Mouse (Mus musculus) intestine, embryonic 16.5 days (tissue): ENCODE results near the gene Mycl. TPM values are rescaled to one million over a fixed set of nuclear protein-coding genes. Genes with fewer than 3 reads are reported as not detected.

Experiments
- ATAC-seq: fragments of 200-750 bp; cut with Nextera tagmentation; 2 replicates; pipeline ENCODE4 v1.8.0; 2017; ENCODE audit warnings: moderate TSS enrichment, moderate library complexity
- H3K27ac ChIP-seq: fragments of 300-500 bp; sonication (generic); 2 replicates; pipeline ENCODE4 v1.5.1; 2014; ENCODE audit warnings: mild to moderate bottlenecking, low read length
- H3K27me3 ChIP-seq: fragments of 300-500 bp; sonication (generic); replicated peaks from 2 replicates; pipeline ENCODE4 v1.6.1; 2014; ENCODE audit warnings: low read length, control low read depth, mixed read lengths; ENCODE audit not compliant: control insufficient read depth, insufficient read depth
- H3K36me3 ChIP-seq: fragments of 300-500 bp; sonication (generic); 2 replicates; pipeline ENCODE4 v1.6.1; 2014; ENCODE audit warnings: low read length, control low read depth; ENCODE audit not compliant: control insufficient read depth, insufficient read depth
- H3K4me1 ChIP-seq: fragments of 300-500 bp; sonication (generic); 2 replicates; pipeline ENCODE4 v1.6.1; 2014; ENCODE audit warnings: low read length, control low read depth, mixed read lengths; ENCODE audit not compliant: control insufficient read depth, insufficient read depth
- H3K4me2 ChIP-seq: fragments of 300-500 bp; sonication (generic); 2 replicates; pipeline ENCODE4 v1.6.1; 2014; ENCODE audit warnings: low read depth, low read length, control low read depth
- H3K4me3 ChIP-seq: fragments of 300-500 bp; sonication (generic); 2 replicates; pipeline ENCODE4 v1.5.1; 2014; ENCODE audit warnings: mild to moderate bottlenecking, low read length
- H3K9ac ChIP-seq: fragments of 300-500 bp; sonication (generic); 2 replicates; pipeline ENCODE4 v1.6.1; 2014; ENCODE audit warnings: low read depth, low read length
- H3K9me3 ChIP-seq: fragments of 300-500 bp; sonication (generic); 2 replicates; pipeline ENCODE4 v1.6.1; 2016; ENCODE audit warnings: low read length, control low read depth; ENCODE audit not compliant: control insufficient read depth
- WGBS: fragments of 180-500 bp; shearing (Covaris S2); extraction: QIAGEN DNeasy Blood & Tissue Kit; methylation state at CpG from one replicate; pipeline ENCODE4 v1.1.7; 2014; 5-methylcytosine and 5-hydroxymethylcytosine counted together
- polyA plus RNA-seq: library from polyadenylated mRNA; unstranded; fragments of >200 nt; fragmentation: Nextera tagmentation; extraction: Ambion mirVana; gene quantifications from 2 replicates; pipeline ENCODE4 v1.2.1, GENCODE M21; 2015

Gene Mycl
- polyA plus RNA-seq, 1 experiment from 2014 or later = 5.1 TPM

DNA sequence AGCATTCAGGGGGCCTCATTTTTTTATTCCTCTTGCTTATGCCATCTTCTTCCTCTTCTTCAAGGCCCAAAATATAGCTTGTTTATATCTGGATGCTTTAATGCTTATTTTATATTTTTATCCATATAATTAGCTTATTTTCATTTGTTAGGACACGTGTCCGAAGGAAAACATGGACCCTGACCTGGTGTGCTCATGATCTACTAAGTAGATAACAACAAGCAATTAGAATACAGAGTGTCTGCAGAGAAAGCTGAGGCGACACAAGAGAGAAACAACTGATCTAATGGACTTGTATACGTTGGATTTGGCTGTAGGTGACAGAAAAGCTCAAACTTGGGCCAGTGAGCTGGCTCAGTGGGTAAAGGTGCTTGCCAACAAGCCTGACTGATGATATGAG is 18.6 kb upstream of the Mycl start:
- Histone ChIP-seq H3K9ac (no peak overlapping the region), H3K27me3 (no peaks in the 10 kb centered on the region), H3K4me1 (peaks cover 4% of the 10 kb centered on the region; the same call in 1 of the 2 replicates), H3K36me3 (no peaks in the 10 kb centered on the region), H3K9me3 (no peaks in the 10 kb centered on the region), H3K27ac (no peak overlapping the region), H3K4me3 (no peak overlapping the region), H3K4me2 (no peak overlapping the region)
- WGBS = 58% methylated on average over 4 of the region's 4 CpGs
- ATAC-seq = no peak

- H3K36me3 ChIP-seq = no peaks in the 10 kb centered on the region
- no peaks in the 10 kb centered on the region for H3K9me3 ChIP-seq
- H3K4me2 ChIP-seq = no peak overlapping the region
- peaks cover 11% of the 10 kb centered on the region; the same call in 1 of the 2 replicates for H3K4me1 ChIP-seq
- H3K4me3 ChIP-seq = no peak overlapping the region
- no peak for ATAC-seq
- no peak overlapping the region for H3K27ac ChIP-seq
- no peak overlapping the region for H3K9ac ChIP-seq
- WGBS = 79% methylated on average over 2 of the region's 2 CpGs
- peaks cover 5% of the 10 kb centered on the region; the same call in 1 of the 2 replicates for H3K27me3 ChIP-seq
These were observed 16.6 kb upstream of the Mycl start for GRCm38 (mm10) chr4:122978850-122979249.

DNA sequence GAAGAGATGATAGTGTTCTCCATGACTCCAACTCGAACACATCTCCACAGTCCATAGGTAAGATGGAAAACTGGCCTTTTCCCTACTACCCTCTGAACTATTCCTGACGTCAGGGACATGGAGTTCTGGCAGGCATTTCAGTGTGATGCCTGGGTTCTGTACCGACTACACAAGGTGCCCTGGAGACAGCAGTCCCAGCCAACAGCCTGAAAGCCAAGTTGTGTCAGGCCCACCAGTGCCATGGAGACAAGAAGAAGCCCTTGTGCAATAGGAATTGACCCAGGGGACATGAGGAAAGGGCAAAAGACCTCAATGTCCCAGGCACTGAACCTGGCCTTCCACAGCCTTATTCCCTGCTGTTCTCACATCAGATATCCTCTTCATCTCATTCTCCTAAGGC is 15.6 kb upstream of the Mycl start:
- 88% methylated on average over 3 of the region's 3 CpGs for WGBS
- Histone ChIP-seq H3K9me3 (no peaks in the 10 kb centered on the region), H3K27ac (no peak overlapping the region)

DNA sequence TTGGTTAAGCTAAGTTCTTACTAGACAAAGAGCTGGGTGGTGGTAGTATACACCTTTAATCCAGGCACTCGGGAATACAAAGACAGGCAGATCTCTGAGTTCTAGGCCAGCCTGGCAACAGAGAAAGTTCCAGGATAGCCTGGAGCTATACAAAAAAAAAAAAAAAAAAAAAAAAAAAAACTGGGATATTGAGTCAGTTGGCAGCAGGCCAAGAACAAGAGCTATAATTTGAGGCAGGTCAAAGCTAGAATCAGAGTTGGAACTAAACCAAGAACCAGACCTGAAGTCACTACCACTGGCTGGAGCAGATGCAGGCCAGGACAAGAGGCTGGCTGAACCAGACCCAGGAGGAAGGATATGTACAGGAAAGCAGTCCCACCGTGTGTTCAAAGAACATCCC is 14.8 kb upstream of the Mycl start:
- peak overlapping the region; percentile 44; the same call in 1 of the 2 replicates for H3K27ac ChIP-seq

More for the DNA sequence above, 15.6 kb upstream of the Mycl start:
- H3K4me3 ChIP-seq = no peak overlapping the region
- H3K4me2 ChIP-seq = no peak overlapping the region
- peaks cover 11% of the 10 kb centered on the region; the same call in 1 of the 2 replicates for H3K4me1 ChIP-seq
- ATAC-seq = no peak
- no peaks in the 10 kb centered on the region for H3K36me3 ChIP-seq
- no peak overlapping the region for H3K9ac ChIP-seq
- H3K27me3 ChIP-seq = peaks cover 9% of the 10 kb centered on the region

DNA sequence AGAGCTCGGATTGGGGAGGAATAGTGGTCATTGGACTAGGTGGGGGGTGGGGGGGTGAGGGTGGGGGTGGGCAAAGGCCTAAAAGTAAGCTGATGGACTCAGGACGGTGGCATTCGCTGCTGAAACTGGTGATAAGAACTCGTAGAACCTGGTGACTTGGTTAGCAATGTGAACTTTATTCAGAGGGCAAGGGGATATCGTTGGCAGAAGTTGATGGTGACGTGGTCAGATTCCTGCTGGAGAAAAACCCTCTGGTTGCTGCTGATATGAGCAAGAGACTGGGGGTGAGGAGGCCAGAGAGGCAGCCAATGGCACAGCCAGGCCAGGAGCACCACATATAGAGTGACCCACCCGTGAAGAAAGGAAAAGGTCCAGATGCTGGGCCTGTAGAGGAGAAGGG is 14.2 kb upstream of the Mycl start:
- no peak overlapping the region for H3K4me2 ChIP-seq
- 71% methylated on average over 7 of the region's 7 CpGs for WGBS
- H3K4me3 ChIP-seq = no peak overlapping the region
- peak overlapping the region; percentile 5; the same call in 1 of the 2 replicates for H3K27ac ChIP-seq
- H3K36me3 ChIP-seq = no peaks in the 10 kb centered on the region
- H3K27me3 ChIP-seq = peaks cover 9% of the 10 kb centered on the region
- peaks cover 11% of the 10 kb centered on the region; the same call in 1 of the 2 replicates for H3K4me1 ChIP-seq
- ATAC-seq = peak; percentile 47
- no peaks in the 10 kb centered on the region for H3K9me3 ChIP-seq
- H3K9ac ChIP-seq = no peak overlapping the region

More for the DNA sequence above, 14.8 kb upstream of the Mycl start:
- Histone ChIP-seq H3K36me3 (no peaks in the 10 kb centered on the region), H3K9ac (no peak overlapping the region), H3K27me3 (peaks cover 9% of the 10 kb centered on the region), H3K4me3 (no peak overlapping the region), H3K4me2 (no peak overlapping the region), H3K4me1 (peaks cover 11% of the 10 kb centered on the region; the same call in 1 of the 2 replicates), H3K9me3 (no peaks in the 10 kb centered on the region)
- WGBS = 73% methylated on average over 2 of the region's 2 CpGs
- ATAC-seq = peak; percentile 47

- H3K9me3 ChIP-seq = no peaks in the 10 kb centered on the region
- no peak overlapping the region for H3K9ac ChIP-seq
- 36% methylated on average over 3 of the region's 3 CpGs for WGBS
- no peak overlapping the region for H3K4me3 ChIP-seq
- H3K27me3 ChIP-seq = peaks cover 9% of the 10 kb centered on the region
- H3K36me3 ChIP-seq = no peaks in the 10 kb centered on the region
- H3K27ac ChIP-seq = peak overlapping the region; percentile 5
- no peak overlapping the region for H3K4me2 ChIP-seq
- ATAC-seq = peak; percentile 62
- peaks cover 11% of the 10 kb centered on the region; the same call in 1 of the 2 replicates for H3K4me1 ChIP-seq
These were observed 13.5 kb upstream of the Mycl start for GRCm38 (mm10) chr4:122981930-122982329.

DNA sequence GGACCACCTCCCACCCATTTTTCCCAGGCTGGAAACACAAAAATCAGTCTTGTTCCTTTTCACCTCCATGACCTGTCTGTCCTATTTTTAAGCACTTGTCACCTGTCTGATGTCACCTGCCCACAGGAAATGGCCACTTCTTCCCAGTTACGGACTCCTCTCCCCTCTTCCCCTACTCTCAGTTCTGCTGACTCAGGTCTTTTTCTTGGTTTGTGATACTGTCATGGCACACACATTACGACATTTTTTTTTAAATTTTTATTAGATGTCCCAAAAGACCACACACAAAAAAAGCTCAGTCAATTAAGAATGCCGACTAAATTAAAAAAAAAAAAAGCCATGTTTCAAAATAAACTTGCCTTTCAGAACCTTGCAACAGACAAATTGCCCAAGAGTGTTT is 12.9 kb upstream of the Mycl start:
- 77% methylated on average over 3 of the region's 3 CpGs for WGBS
- Histone ChIP-seq H3K4me3 (no peak overlapping the region), H3K4me1 (peaks cover 11% of the 10 kb centered on the region; the same call in 1 of the 2 replicates), H3K9me3 (no peaks in the 10 kb centered on the region), H3K4me2 (no peak overlapping the region), H3K36me3 (no peaks in the 10 kb centered on the region), H3K9ac (no peak overlapping the region), H3K27me3 (peaks cover 9% of the 10 kb centered on the region), H3K27ac (no peak overlapping the region)
- no peak for ATAC-seq

- Histone ChIP-seq H3K9ac (0 out of 2 replicates have a peak overlapping the region, but pooled peaks have one; percentile 30), H3K4me1 (peaks cover 11% of the 10 kb centered on the region; the same call in 1 of the 2 replicates), H3K4me2 (no peak overlapping the region), H3K27ac (no peak overlapping the region), H3K9me3 (no peaks in the 10 kb centered on the region), H3K36me3 (no peaks in the 10 kb centered on the region), H3K27me3 (peaks cover 9% of the 10 kb centered on the region), H3K4me3 (no peak overlapping the region)
- no peak for ATAC-seq
- WGBS = 27% methylated on average over 17 of the region's 17 CpGs
These were observed 11.8 kb upstream of the Mycl start for GRCm38 (mm10) chr4:122983486-122984261.

- Histone ChIP-seq H3K36me3 (no peaks in the 10 kb centered on the region), H3K27ac (no peak overlapping the region), H3K4me1 (peaks cover 11% of the 10 kb centered on the region; the same call in 1 of the 2 replicates), H3K4me2 (no peak overlapping the region), H3K27me3 (peaks cover 9% of the 10 kb centered on the region), H3K9ac (no peak overlapping the region), H3K4me3 (no peak overlapping the region), H3K9me3 (no peaks in the 10 kb centered on the region)
- peak; percentile 71 for ATAC-seq
- 31% methylated on average over 8 of the region's 8 CpGs for WGBS
These were observed 10.3 kb upstream of the Mycl start for GRCm38 (mm10) chr4:122985110-122985509.
